Mouse (Mus musculus) erythroblast, embryonic 14.5 days (primary cell): ENCODE measurements around the gene Galnt16. TPM values are rescaled to one million over a fixed set of nuclear protein-coding genes. Genes with fewer than 3 reads are reported as not detected.

Experiments
- H3K27me3 ChIP-seq: 2 replicates; pipeline ENCODE4 v1.6.1; 2012; ENCODE audit warnings: inconsistent platforms; ENCODE audit not compliant: control insufficient read depth
- H3K36me3 ChIP-seq: 2 replicates; pipeline ENCODE4 v1.6.1; 2012; ENCODE audit warnings: mild to moderate bottlenecking, inconsistent platforms; ENCODE audit not compliant: control insufficient read depth
- H3K4me1 ChIP-seq: 2 replicates; pipeline ENCODE4 v1.6.1; 2012; ENCODE audit warnings: inconsistent platforms; ENCODE audit not compliant: control insufficient read depth
- H3K4me3 ChIP-seq: replicated peaks from 2 replicates; pipeline ENCODE3; 2012; ENCODE audit warnings: moderate library complexity, mild to moderate bottlenecking, inconsistent platforms
- H3K9me3 ChIP-seq: 2 replicates; pipeline ENCODE4 v1.6.1; 2012; ENCODE audit warnings: low read length, inconsistent platforms, mixed read lengths; ENCODE audit not compliant: control insufficient read depth
- GATA1 ChIP-seq: IDR thresholded peaks from 2 replicates; pipeline ENCODE4 v1.6.1; 2012; ENCODE audit warnings: low read length, inconsistent platforms, mixed read lengths
- TAL1 ChIP-seq: IDR thresholded peaks from 3 replicates; pipeline ENCODE4 v1.6.1; 2012; ENCODE audit warnings: low read length, inconsistent platforms, mixed read lengths
- polyA plus RNA-seq: library from polyadenylated mRNA; stranded (reverse); fragments of >175 nt; gene quantifications from 2 replicates; pipeline ENCODE4 v1.2.3, GENCODE M21; 2012

Galnt16 gene
- polyA plus RNA-seq, 1 experiment, result 0.01 TPM

- Histone ChIP-seq H3K36me3 (no peaks in the 10 kb centered on the region), H3K27me3 (no peaks in the 10 kb centered on the region), H3K4me1 (no peaks in the 10 kb centered on the region), H3K4me3 (no peak overlapping the region), H3K9me3 (no peaks in the 10 kb centered on the region)
- TF ChIP-seq TAL1, result no peak
- no peak for TF ChIP-seq GATA1
These were observed 36.2 kb downstream of the Galnt16 start for GRCm38 (mm10) chr12:80554312-80554711.

GRCm38 (mm10) chr12:80561904-80562303 is 43.8 kb downstream of the Galnt16 start:
- no peaks in the 10 kb centered on the region for H3K36me3 ChIP-seq
- no peak overlapping the region for H3K4me3 ChIP-seq
- TF ChIP-seq TAL1 (no peak), GATA1 (no peak)
- no peaks in the 10 kb centered on the region for H3K9me3 ChIP-seq
- H3K27me3 ChIP-seq, result peaks cover 3% of the 10 kb centered on the region
- no peaks in the 10 kb centered on the region for H3K4me1 ChIP-seq

GRCm38 (mm10) chr12:80562793-80563192 is 44.7 kb downstream of the Galnt16 start:
- no peaks in the 10 kb centered on the region for H3K4me1 ChIP-seq
- no peaks in the 10 kb centered on the region for H3K36me3 ChIP-seq
- no peak for TF ChIP-seq GATA1
- no peak for TF ChIP-seq TAL1
- H3K27me3 ChIP-seq, result peaks cover 3% of the 10 kb centered on the region
- no peak overlapping the region for H3K4me3 ChIP-seq
- no peaks in the 10 kb centered on the region for H3K9me3 ChIP-seq

- H3K36me3 ChIP-seq, result no peaks in the 10 kb centered on the region
- H3K9me3 ChIP-seq, result no peaks in the 10 kb centered on the region
- H3K27me3 ChIP-seq, result peaks cover 6% of the 10 kb centered on the region; the same call in 1 of the 2 replicates
- TF ChIP-seq TAL1, result no peak
- no peak for TF ChIP-seq GATA1
- no peak overlapping the region for H3K4me3 ChIP-seq
- H3K4me1 ChIP-seq, result no peaks in the 10 kb centered on the region
These were observed 46.9 kb downstream of the Galnt16 start for GRCm38 (mm10) chr12:80564990-80565389.

- no peaks in the 10 kb centered on the region for H3K36me3 ChIP-seq
- TF ChIP-seq TAL1 (no peak), GATA1 (no peak)
- no peak overlapping the region for H3K4me3 ChIP-seq
- H3K4me1 ChIP-seq, result no peaks in the 10 kb centered on the region
- no peaks in the 10 kb centered on the region for H3K9me3 ChIP-seq
- peaks cover 6% of the 10 kb centered on the region; the same call in 1 of the 2 replicates for H3K27me3 ChIP-seq
These were observed 47.7 kb downstream of the Galnt16 start for GRCm38 (mm10) chr12:80565793-80566192.

- Histone ChIP-seq H3K4me1 (no peaks in the 10 kb centered on the region), H3K27me3 (peaks cover 6% of the 10 kb centered on the region; the same call in 1 of the 2 replicates)
These were observed 48.4 kb downstream of the Galnt16 start for GRCm38 (mm10) chr12:80566502-80566901.

GRCm38 (mm10) chr12:80567375-80567774 is 49.3 kb downstream of the Galnt16 start:
- no peak for TF ChIP-seq GATA1
- no peak for TF ChIP-seq TAL1
- no peaks in the 10 kb centered on the region for H3K36me3 ChIP-seq
- no peaks in the 10 kb centered on the region for H3K4me1 ChIP-seq
- H3K9me3 ChIP-seq, result no peaks in the 10 kb centered on the region
- H3K27me3 ChIP-seq, result peaks cover 6% of the 10 kb centered on the region; the same call in 1 of the 2 replicates
- no peak overlapping the region for H3K4me3 ChIP-seq

More at GRCm38 (mm10) chr12:80566502-80566901, 48.4 kb downstream of the Galnt16 start:
- H3K9me3 ChIP-seq, result no peaks in the 10 kb centered on the region
- no peak overlapping the region for H3K4me3 ChIP-seq
- TF ChIP-seq GATA1 (no peak), TAL1 (no peak)
- no peaks in the 10 kb centered on the region for H3K36me3 ChIP-seq

GRCm38 (mm10) chr12:80569561-80569960 is 51.5 kb downstream of the Galnt16 start:
- TF ChIP-seq GATA1 (no peak), TAL1 (no peak)
- H3K27me3 ChIP-seq, result peaks cover 8% of the 10 kb centered on the region
- no peak overlapping the region for H3K4me3 ChIP-seq
- H3K36me3 ChIP-seq, result no peaks in the 10 kb centered on the region
- no peaks in the 10 kb centered on the region for H3K4me1 ChIP-seq
- H3K9me3 ChIP-seq, result no peaks in the 10 kb centered on the region

GRCm38 (mm10) chr12:80574318-80574717 is 56.2 kb downstream of the Galnt16 start:
- H3K27me3 ChIP-seq, result peaks cover 4% of the 10 kb centered on the region
- no peaks in the 10 kb centered on the region for H3K4me1 ChIP-seq
- no peaks in the 10 kb centered on the region for H3K36me3 ChIP-seq
- no peak overlapping the region for H3K4me3 ChIP-seq
- no peaks in the 10 kb centered on the region for H3K9me3 ChIP-seq
- no peak for TF ChIP-seq GATA1
- TF ChIP-seq TAL1, result no peak

- Histone ChIP-seq H3K9me3 (no peaks in the 10 kb centered on the region), H3K27me3 (peaks cover 2% of the 10 kb centered on the region), H3K36me3 (no peaks in the 10 kb centered on the region), H3K4me3 (no peak overlapping the region), H3K4me1 (no peaks in the 10 kb centered on the region)
- TF ChIP-seq TAL1, result no peak
- no peak for TF ChIP-seq GATA1
These were observed 56.8 kb downstream of the Galnt16 start for GRCm38 (mm10) chr12:80574825-80575371.
